Mouse (Mus musculus) liver, embryonic 12.5 days (tissue): ENCODE data around the gene Ppp2r5c. TPM values are rescaled to one million over a fixed set of nuclear protein-coding genes. Genes with fewer than 3 reads are reported as not detected.

Experiments
- ATAC-seq: fragments of 200-750 bp; cut with Nextera tagmentation; 2 replicates; pipeline ENCODE4 v1.8.0; 2017; ENCODE audit warnings: moderate number of reproducible peaks, mild to moderate bottlenecking, moderate library complexity
- H3K27ac ChIP-seq: fragments of 300-500 bp; sonication (generic); 2 replicates; pipeline ENCODE4 v1.5.1; 2016; ENCODE audit warnings: mild to moderate bottlenecking
- H3K27me3 ChIP-seq: fragments of 300-500 bp; sonication (generic); replicated peaks from 2 replicates; pipeline ENCODE4 v1.6.1; 2016; ENCODE audit warnings: mild to moderate bottlenecking, moderate library complexity
- H3K36me3 ChIP-seq: fragments of 300-500 bp; sonication (generic); 2 replicates; pipeline ENCODE4 v1.6.1; 2016; ENCODE audit warnings: mild to moderate bottlenecking, moderate library complexity
- H3K4me1 ChIP-seq: fragments of 300-500 bp; sonication (generic); 2 replicates; pipeline ENCODE4 v1.6.1; 2016
- H3K4me2 ChIP-seq: fragments of 300-500 bp; sonication (generic); 2 replicates; pipeline ENCODE4 v1.6.1; 2016; ENCODE audit warnings: mild to moderate bottlenecking, moderate library complexity
- H3K4me3 ChIP-seq: fragments of 300-500 bp; sonication (generic); 2 replicates; pipeline ENCODE4 v1.5.1; 2016; ENCODE audit warnings: mild to moderate bottlenecking, moderate library complexity
- H3K9ac ChIP-seq: fragments of 300-500 bp; sonication (generic); 2 replicates; pipeline ENCODE4 v1.6.1; 2016; ENCODE audit warnings: mild to moderate bottlenecking, moderate library complexity
- H3K9me3 ChIP-seq: fragments of 300-500 bp; sonication (generic); replicated peaks from 2 replicates; pipeline ENCODE4 v1.6.1; 2016; ENCODE audit warnings: mild to moderate bottlenecking, moderate library complexity
- WGBS: fragments of 180-500 bp; shearing (Covaris S2); methylation state at CpG from one replicate; pipeline ENCODE4 v1.1.7; 2016; ENCODE audit not compliant: insufficient replicate concordance; 5-methylcytosine and 5-hydroxymethylcytosine counted together
- polyA plus RNA-seq: library from polyadenylated mRNA; unstranded; fragments of >200 nt; fragmentation: Nextera tagmentation; extraction: Ambion mirVana; gene quantifications from 2 replicates; pipeline ENCODE4 v1.2.1, GENCODE M21; 2016

Gene Ppp2r5c
- polyA plus RNA-seq, 1 experiment from 2014 or later, result 103 TPM

DNA sequence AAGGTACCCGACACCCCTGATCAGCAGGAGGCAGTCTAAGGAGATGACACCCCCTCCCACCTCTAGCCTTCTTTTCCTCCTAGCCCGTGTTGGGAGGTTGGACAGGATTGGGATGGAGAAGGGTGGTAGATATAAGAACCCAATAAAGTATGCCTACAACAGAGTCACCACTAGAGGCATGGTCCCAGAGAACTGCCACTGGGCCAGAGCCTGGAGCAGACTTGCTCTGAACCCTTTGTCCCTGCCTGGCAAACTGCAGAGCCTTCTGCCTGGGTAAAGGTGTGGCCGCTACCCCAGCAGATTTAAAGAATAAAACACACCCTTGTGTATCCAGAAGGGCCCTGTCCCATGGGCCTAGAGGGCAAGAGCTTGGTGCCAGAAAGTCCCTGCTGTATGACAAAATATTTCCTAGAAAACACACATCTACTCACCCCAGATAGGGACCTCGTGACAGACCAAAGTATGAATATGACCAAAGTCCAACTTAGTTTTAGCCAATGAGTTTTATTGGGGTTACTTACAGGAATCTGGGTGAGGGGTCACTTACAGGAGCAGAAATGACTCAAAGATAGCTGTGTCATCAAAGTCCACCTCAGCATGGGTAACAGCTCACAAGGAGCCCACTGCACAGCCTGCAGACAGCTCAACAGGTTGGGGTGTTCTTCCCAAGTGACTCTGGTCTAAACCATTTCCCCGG lies 22.8 kb upstream of the Ppp2r5c start:
- H3K4me3 ChIP-seq, result no peak overlapping the region
- no peaks in the 10 kb centered on the region for H3K27me3 ChIP-seq
- no peaks in the 10 kb centered on the region for H3K9me3 ChIP-seq
- no peak for ATAC-seq
- no peak overlapping the region for H3K9ac ChIP-seq
- WGBS, result 70% methylated on average over 5 of the region's 5 CpGs
- H3K4me1 ChIP-seq, result peaks cover 12% of the 10 kb centered on the region
- H3K36me3 ChIP-seq, result no peaks in the 10 kb centered on the region
- H3K27ac ChIP-seq, result no peak overlapping the region
- H3K4me2 ChIP-seq, result no peak overlapping the region

DNA sequence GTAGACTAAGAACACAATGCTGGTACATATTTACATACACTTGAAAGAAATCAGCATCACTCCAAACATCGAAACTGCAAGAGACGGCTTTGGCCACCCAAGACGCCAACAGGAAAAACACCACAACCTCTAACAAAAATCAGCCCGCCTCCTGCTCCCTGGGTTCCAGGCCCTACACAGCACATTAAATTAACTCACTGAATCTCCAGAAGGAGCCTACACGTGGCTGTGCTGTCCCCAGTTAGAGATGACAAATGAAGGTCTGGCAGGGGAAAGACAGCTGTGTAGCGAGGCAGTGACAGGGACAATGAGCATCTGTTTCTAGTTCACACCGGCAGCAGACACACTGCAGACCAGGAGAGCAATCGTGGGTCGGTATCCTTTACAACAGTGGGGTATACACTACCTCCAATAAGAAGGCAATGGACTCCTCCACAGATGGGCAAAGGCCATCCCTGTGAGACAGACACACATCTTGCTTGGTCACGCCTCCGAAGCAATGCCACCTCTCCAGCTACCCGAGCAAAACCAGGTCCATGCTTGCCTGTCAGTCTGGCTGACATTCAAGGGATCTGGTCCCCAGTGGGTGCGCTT lies 20.4 kb upstream of the Ppp2r5c start:
- no peaks in the 10 kb centered on the region for H3K9me3 ChIP-seq
- no peak overlapping the region for H3K9ac ChIP-seq
- no peaks in the 10 kb centered on the region for H3K27me3 ChIP-seq
- H3K36me3 ChIP-seq, result no peaks in the 10 kb centered on the region
- 68% methylated on average over 13 of the region's 13 CpGs for WGBS
- no peak overlapping the region for H3K4me3 ChIP-seq
- H3K4me1 ChIP-seq, result no peaks in the 10 kb centered on the region
- ATAC-seq, result no peak
- H3K4me2 ChIP-seq, result no peak overlapping the region
- no peak overlapping the region for H3K27ac ChIP-seq

- Histone ChIP-seq H3K9ac (no peak overlapping the region), H3K9me3 (no peaks in the 10 kb centered on the region), H3K36me3 (no peaks in the 10 kb centered on the region), H3K4me1 (no peaks in the 10 kb centered on the region), H3K4me3 (no peak overlapping the region), H3K4me2 (no peak overlapping the region), H3K27me3 (0 out of 2 replicates have a peak, but pooled peaks cover 4% of the 10 kb centered on the region), H3K27ac (no peak overlapping the region)
- 60% methylated on average over 12 of the region's 12 CpGs for WGBS
- ATAC-seq, result peak; percentile 21; the same call in 1 of the 2 replicates
Measured at GRCm38 (mm10) chr12:110429340-110429973, 17.5 kb upstream of the Ppp2r5c start.

GRCm38 (mm10) chr12:110429990-110430389 lies 16.9 kb upstream of the Ppp2r5c start:
- no peak for ATAC-seq
- Histone ChIP-seq H3K4me3 (no peak overlapping the region), H3K4me1 (no peaks in the 10 kb centered on the region), H3K9ac (no peak overlapping the region), H3K27me3 (0 out of 2 replicates have a peak, but pooled peaks cover 4% of the 10 kb centered on the region), H3K27ac (no peak overlapping the region), H3K9me3 (no peaks in the 10 kb centered on the region), H3K4me2 (no peak overlapping the region), H3K36me3 (no peaks in the 10 kb centered on the region)
- 68% methylated on average over 10 of the region's 10 CpGs for WGBS

GRCm38 (mm10) chr12:110431805-110432204 lies 15.1 kb upstream of the Ppp2r5c start:
- Histone ChIP-seq H3K4me2 (no peak overlapping the region), H3K9me3 (no peaks in the 10 kb centered on the region), H3K36me3 (no peaks in the 10 kb centered on the region), H3K4me1 (no peaks in the 10 kb centered on the region), H3K4me3 (no peak overlapping the region), H3K9ac (no peak overlapping the region), H3K27ac (no peak overlapping the region), H3K27me3 (peaks cover 7% of the 10 kb centered on the region; the same call in 1 of the 2 replicates)
- WGBS, result 58% methylated on average over 7 of the region's 7 CpGs
- no peak for ATAC-seq

- Histone ChIP-seq H3K27me3 (peaks cover 11% of the 10 kb centered on the region; the same call in 1 of the 2 replicates), H3K9ac (no peak overlapping the region), H3K9me3 (peaks cover 3% of the 10 kb centered on the region; the same call in 1 of the 2 replicates), H3K4me1 (no peaks in the 10 kb centered on the region), H3K27ac (no peak overlapping the region), H3K36me3 (no peaks in the 10 kb centered on the region), H3K4me2 (no peak overlapping the region), H3K4me3 (no peak overlapping the region)
- 0 out of 2 replicates have a peak, but pooled peaks have one; percentile 35 for ATAC-seq
- 29% methylated on average over 9 of the region's 9 CpGs for WGBS
Measured at GRCm38 (mm10) chr12:110436638-110437366, 10.1 kb upstream of the Ppp2r5c start.

- no peak for ATAC-seq
- no peak overlapping the region for H3K27ac ChIP-seq
- H3K27me3 ChIP-seq, result peaks cover 11% of the 10 kb centered on the region; the same call in 1 of the 2 replicates
- no peaks in the 10 kb centered on the region for H3K36me3 ChIP-seq
- H3K4me3 ChIP-seq, result no peak overlapping the region
- H3K4me1 ChIP-seq, result no peaks in the 10 kb centered on the region
- WGBS, result 66% methylated on average over 7 of the region's 7 CpGs
- no peak overlapping the region for H3K4me2 ChIP-seq
- peaks cover 3% of the 10 kb centered on the region; the same call in 1 of the 2 replicates for H3K9me3 ChIP-seq
- H3K9ac ChIP-seq, result no peak overlapping the region
Measured at GRCm38 (mm10) chr12:110437367-110437703, 9.6 kb upstream of the Ppp2r5c start.

DNA sequence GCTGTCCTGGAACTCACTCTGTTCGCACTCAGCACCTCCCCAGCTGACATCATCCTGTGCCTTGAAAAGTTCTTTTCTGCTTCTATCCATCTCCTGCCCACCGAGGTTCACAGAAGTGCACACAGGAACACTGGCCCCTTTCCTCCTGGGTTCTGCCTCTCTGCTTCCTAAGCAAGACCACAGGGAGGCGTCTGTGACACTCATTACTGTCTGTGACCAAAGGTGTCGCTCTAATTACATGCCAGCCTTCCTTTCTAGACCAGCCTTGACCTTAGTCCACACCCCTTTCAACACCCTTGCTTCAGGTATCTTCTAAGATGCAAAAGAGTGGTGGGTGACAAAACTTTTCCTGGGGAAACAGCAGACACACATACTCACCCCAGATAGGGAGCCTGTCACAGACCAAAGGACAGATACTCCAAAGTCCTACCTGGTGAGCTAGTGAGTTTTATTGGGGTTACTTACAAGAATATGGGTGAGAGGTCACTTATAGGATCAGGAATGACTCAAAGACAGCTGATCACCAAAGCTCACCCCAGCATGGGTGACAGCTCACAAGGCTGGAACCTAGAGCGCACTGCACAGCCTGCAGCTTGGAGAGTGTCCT lies 8.4 kb upstream of the Ppp2r5c start:
- no peak overlapping the region for H3K4me2 ChIP-seq
- H3K4me1 ChIP-seq, result no peaks in the 10 kb centered on the region
- peaks cover 3% of the 10 kb centered on the region; the same call in 1 of the 2 replicates for H3K9me3 ChIP-seq
- no peak overlapping the region for H3K27ac ChIP-seq
- H3K27me3 ChIP-seq, result peaks cover 21% of the 10 kb centered on the region; the same call in 1 of the 2 replicates
- H3K9ac ChIP-seq, result no peak overlapping the region
- H3K36me3 ChIP-seq, result no peaks in the 10 kb centered on the region
- ATAC-seq, result no peak
- H3K4me3 ChIP-seq, result no peak overlapping the region
- WGBS, result 33% methylated on average over 5 of the region's 5 CpGs

DNA sequence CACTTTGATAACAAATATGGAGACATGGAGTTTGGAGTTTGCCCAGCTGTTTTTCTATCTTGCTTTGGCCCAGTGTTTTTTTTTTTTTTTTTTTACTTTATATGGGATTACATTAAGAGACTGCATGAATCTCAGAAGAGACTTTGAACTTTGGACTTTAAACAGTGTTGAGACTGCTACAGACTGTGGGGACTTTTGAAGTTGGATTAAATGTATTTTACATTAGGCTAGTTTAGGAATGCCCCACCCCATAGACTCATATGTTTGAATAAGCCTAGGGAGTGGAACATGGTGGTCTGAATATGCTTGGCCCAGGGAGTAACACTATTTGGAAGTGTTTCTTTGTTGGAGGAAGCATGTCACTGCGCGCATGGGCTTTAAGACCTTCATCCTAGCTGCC lies 4.7 kb upstream of the Ppp2r5c start:
- Histone ChIP-seq H3K4me1 (peaks cover 12% of the 10 kb centered on the region), H3K4me3 (no peak overlapping the region), H3K36me3 (no peaks in the 10 kb centered on the region), H3K9ac (no peak overlapping the region), H3K27ac (no peak overlapping the region), H3K27me3 (peaks cover 27% of the 10 kb centered on the region), H3K9me3 (peaks cover 3% of the 10 kb centered on the region; the same call in 1 of the 2 replicates), H3K4me2 (no peak overlapping the region)
- no peak for ATAC-seq
- WGBS, result 79% methylated on average over 2 of the region's 2 CpGs

- ATAC-seq, result no peak
- Histone ChIP-seq H3K27me3 (peaks cover 33% of the 10 kb centered on the region), H3K9me3 (peaks cover 3% of the 10 kb centered on the region; the same call in 1 of the 2 replicates), H3K4me2 (no peak overlapping the region), H3K9ac (no peak overlapping the region), H3K4me3 (no peak overlapping the region), H3K27ac (no peak overlapping the region), H3K36me3 (no peaks in the 10 kb centered on the region), H3K4me1 (peaks cover 20% of the 10 kb centered on the region)
- 66% methylated on average over 5 of the region's 5 CpGs for WGBS
Measured at GRCm38 (mm10) chr12:110444530-110444929, 2.4 kb upstream of the Ppp2r5c start.

DNA sequence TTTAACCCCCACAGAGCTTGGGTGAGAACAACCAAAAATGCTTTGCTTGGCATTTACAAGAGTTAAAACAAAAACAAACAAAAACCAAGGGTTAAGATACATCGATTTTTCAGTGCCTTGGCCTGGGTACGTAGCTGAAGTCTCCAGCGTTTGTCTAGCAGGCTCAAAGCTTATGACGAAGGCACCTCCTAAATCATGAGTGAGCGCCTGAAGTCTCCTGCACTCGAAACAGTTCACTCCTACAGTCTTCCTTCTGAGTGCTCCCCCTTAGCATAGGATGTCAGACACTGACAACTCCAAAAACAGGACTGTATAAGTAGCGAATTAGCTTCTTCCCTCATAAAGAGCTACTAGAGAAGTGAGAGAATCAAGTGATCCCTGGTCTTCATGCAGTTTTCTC lies 1.1 kb upstream of the Ppp2r5c start:
- 45% methylated on average over 7 of the region's 7 CpGs for WGBS
- peak overlapping the region; percentile 73 for H3K9ac ChIP-seq
- H3K27ac ChIP-seq, result peak overlapping the region; percentile 93; the same call in 1 of the 2 replicates

More for the DNA sequence above, 1.1 kb upstream of the Ppp2r5c start:
- Histone ChIP-seq H3K36me3 (no peaks in the 10 kb centered on the region), H3K9me3 (peaks cover 1% of the 10 kb centered on the region; the same call in 1 of the 2 replicates), H3K4me3 (peak overlapping the region; percentile 82), H3K4me1 (peaks cover 20% of the 10 kb centered on the region), H3K27me3 (peaks cover 33% of the 10 kb centered on the region), H3K4me2 (peak overlapping the region; percentile 97)
- no peak for ATAC-seq
